Mouse (Mus musculus): ENCODE data around the gene Hexb. TPM values are rescaled to one million over a fixed set of nuclear protein-coding genes. Genes with fewer than 3 reads are reported as not detected.
A peak's percentile ranks its signal among the peaks of the same experiment; 100 is the strongest.

The Hexb gene
- total RNA-seq, 2 experiments from 2014 or later, result 38.6 to 47.2 TPM

- ATAC-seq (replicated peaks; ENCODE audit: poor library complexity), result no peak
Measured at GRCm38 (mm10) chr13:97225130-97225529, 27.0 kb upstream of the Hexb start.

- ATAC-seq (replicated peaks; ENCODE audit: poor library complexity), result no peak
Measured at GRCm38 (mm10) chr13:97224341-97224982, 26.3 kb upstream of the Hexb start.

GRCm38 (mm10) chr13:97223856-97224255 lies 25.7 kb upstream of the Hexb start:
- no peak for ATAC-seq (replicated peaks; ENCODE audit: poor library complexity)

GRCm38 (mm10) chr13:97220022-97220421 lies 21.9 kb upstream of the Hexb start:
- no peak for ATAC-seq (replicated peaks; ENCODE audit: poor library complexity)

GRCm38 (mm10) chr13:97216196-97216595 lies 18.0 kb upstream of the Hexb start:
- no peak for ATAC-seq (replicated peaks; ENCODE audit: poor library complexity)

- no peak for ATAC-seq (replicated peaks; ENCODE audit: poor library complexity)
Measured at GRCm38 (mm10) chr13:97215563-97215962, 17.4 kb upstream of the Hexb start.

DNA sequence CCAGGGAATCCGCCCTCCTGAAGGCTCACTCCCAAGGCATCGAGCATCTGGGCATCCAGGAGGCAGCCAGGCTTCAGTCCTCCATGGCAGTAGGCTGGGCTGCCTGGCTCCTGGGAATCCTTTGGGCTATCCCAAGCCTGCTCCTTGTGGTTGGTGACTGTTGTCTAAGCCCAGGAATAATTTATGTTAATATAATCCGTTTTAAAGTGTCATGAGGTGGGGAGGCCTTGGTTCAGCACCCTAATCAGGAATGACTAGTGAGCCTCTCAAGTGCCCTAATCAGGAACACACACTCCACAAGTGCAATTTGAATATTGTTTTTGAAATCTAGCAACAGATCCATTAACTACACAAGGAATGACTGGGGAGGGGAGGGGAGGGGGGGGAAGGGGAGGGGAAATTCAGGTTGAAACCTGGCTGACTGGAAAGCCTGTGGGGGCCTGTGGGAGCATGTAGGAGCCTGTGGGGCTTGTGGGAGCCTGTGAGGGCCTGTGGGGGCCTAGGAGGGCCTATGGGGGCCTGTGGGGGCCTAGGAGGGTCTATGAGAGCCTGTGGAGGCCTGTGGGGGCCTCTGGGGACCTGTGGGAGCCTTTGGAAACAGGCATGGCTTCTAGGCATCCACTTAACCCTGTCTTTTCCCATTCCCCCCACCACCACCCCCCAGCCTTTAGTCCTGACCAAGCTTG lies 16.6 kb upstream of the Hexb start:
- ATAC-seq (replicated peaks; ENCODE audit: poor library complexity), result no peak

GRCm38 (mm10) chr13:97208500-97209010 lies 10.4 kb upstream of the Hexb start:
- no peak for ATAC-seq (replicated peaks; ENCODE audit: poor library complexity)

GRCm38 (mm10) chr13:97208112-97208478 lies 9.9 kb upstream of the Hexb start:
- peak; percentile 62 for ATAC-seq (replicated peaks; ENCODE audit: poor library complexity)

- ATAC-seq (replicated peaks; ENCODE audit: poor library complexity), result 0 out of 2 replicates have a peak, but pooled peaks have one; percentile 10
Measured at GRCm38 (mm10) chr13:97207472-97208111, 9.4 kb upstream of the Hexb start.

- no peak for ATAC-seq (replicated peaks; ENCODE audit: poor library complexity)
Measured at GRCm38 (mm10) chr13:97206046-97206445, 7.9 kb upstream of the Hexb start.

GRCm38 (mm10) chr13:97205052-97205701 lies 7.0 kb upstream of the Hexb start:
- ATAC-seq (replicated peaks; ENCODE audit: poor library complexity), result peak; percentile 88

DNA sequence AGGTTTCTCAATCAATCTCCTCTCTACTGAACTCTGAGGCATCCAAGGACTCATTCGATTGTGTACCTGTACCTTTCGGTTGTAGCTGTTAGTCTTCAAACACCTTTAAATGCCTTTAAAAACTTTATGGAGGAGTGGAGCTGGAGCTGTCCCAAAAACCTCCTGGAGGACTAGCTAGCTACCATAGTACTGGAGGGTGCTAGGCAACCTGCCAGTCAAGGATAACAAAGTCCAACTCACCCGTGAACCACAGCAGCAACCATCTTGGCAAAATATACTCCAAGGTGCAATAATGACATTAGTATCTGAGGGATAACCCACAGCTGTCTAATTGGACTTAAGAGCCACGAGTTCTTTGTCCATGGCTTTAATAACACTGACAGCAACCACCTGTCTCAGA lies 3.7 kb upstream of the Hexb start:
- ATAC-seq (replicated peaks; ENCODE audit: poor library complexity), result no peak

- ATAC-seq (replicated peaks; ENCODE audit: poor library complexity), result no peak
Measured at GRCm38 (mm10) chr13:97201076-97201475, 2.9 kb upstream of the Hexb start.

DNA sequence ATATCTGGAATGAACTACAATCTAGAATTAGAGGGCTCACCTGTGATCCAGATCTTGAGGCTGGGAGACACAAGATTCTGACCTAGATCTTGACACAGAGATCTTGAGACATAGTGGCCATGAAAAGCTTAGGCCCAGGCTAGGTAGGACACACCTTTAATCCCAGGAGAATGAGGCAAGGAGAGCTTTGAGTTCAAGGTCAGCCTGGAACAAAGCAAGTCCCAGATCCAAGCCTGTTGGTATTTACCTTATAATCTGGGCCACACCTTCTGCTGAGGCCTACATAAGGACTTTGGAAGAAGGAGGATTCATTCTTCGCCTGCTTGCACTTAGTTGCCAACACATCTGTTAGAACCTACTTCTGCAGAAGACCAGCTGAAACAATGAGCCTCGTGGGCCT lies 966 bp upstream of the Hexb start:
- ATAC-seq (replicated peaks; ENCODE audit: poor library complexity), result no peak

DNA sequence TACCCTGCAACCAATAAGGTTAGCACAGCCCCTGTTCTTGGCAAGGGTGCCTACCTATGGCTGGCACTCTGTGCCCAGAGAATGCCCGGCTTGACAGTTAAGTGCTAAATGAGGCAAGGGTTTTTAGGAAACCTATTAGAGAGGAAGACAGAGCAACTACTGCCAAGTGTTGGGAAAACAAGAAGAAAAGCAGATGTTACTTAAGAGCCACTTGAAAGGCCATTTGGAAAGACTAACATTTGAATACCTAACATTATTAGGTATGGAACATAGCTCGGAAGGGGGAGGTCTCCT lies 1.3 kb downstream of the Hexb start:
- ATAC-seq (replicated peaks; ENCODE audit: poor library complexity), result no peak

DNA sequence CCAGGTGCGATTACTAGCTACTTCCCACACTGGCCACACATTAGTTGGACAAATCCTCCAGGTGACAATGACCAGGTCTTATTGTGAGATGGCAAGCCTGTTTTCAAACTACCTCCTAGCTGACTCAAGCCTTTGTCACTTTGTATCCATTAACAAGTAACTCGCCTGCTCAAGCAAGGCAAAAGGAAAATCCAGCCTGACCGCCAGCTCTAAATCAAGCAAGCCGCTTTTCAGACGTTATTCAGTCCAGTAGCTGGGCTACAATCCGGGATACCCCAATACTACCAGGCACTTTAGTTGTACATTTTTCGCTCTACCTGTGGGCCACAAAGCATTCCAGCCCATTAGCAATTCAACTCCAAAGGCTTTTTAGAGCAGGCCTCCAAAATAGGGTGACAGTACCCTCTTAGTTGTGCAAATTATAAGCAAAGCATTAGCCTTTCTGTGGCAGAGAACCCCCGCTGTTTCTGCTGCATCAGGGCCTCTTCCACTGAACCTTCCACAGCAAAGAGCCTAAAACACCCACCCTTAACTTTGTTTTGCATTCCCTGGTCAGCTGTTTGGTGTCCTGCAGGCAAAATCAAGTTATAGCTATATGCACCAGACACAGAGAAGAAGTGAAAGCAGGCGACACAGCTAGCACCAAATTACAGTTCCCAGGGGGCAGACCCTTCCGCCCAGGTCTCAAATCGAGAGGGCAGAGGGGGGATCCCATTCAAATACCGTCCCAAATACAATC lies 1.8 kb downstream of the Hexb start:
- ATAC-seq (replicated peaks; ENCODE audit: poor library complexity), result no peak

DNA sequence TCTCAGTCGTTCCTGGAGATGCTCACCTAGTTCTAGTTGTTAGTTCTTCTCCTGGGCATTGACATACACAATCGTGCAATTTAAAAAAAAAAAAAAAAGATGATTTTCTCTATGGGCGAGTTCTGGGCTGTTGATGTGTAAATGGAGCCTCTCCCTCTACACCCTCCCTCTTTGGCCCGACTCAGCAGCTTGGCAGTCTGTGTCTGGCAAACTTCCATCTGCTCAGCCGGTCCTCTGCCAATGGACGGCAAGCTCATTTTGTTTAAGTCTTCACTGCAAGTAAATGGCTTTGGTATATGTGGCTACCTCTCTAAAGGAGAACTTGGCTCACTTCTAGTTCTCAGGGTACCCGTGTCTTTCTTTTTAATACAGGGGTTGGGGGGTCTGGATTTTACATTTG lies 4.7 kb downstream of the Hexb start:
- ATAC-seq (replicated peaks; ENCODE audit: poor library complexity), result no peak

DNA sequence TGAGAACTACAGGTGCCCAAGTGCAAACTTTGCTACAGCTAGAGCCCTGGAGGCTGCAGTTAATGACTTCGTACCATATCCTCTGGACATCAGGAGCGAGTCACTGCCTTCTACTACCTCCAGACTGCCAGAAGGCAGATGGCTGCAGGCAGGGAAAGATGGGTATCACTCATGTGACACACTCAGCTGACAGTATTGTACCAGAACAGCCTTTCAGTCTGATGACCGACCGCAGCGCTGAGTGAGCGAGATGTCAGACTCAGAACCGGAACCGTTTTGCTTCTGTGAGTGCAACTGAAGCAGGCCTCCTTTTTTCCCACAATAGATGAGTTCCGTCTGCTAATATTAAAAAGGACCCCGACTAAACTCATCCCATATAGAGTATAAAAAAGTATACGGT lies 5.5 kb downstream of the Hexb start:
- ATAC-seq (replicated peaks; ENCODE audit: poor library complexity), result no peak

DNA sequence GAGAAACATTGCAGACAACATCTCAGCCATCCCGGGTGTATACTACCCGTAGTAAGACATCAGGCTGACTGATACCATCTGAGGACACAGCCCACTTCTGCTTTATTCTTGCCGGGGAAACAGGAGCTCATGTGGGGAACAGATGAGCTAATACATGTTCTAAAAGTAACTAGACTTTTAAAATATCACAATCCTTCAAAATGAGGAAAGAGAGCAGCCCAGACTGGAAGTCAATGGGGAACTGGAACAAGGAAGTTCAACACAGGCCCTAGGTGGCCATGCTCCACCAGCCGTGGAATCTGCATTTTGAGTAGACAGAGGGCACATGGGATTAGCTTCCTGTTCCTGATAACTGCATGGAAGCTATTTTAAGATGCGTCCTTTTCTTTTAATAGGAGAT lies 10.5 kb downstream of the Hexb start:
- peak; percentile 85 for ATAC-seq (replicated peaks; ENCODE audit: poor library complexity)

DNA sequence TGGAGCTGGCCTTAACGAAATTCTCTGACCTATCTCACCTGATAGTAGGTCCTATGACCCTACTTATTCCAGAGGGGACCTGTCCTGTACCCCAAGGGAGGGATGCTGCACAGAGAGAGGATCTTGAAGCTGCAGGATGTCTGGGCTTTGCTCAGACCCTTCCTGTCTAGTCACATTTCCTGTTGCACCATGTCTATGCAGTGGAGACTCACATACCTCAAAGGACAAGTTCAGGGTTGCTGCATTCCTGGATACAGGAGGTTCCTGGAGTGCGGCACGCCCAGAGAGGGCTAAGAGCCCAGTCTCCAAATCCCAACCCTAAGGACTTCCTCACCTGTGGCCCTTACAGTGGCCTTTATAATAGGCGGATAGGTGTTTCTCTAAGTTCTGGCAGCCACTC lies 11.8 kb downstream of the Hexb start:
- peak; percentile 15; the same call in 1 of the 2 replicates for ATAC-seq (replicated peaks; ENCODE audit: poor library complexity)
